Mouse (Mus musculus): ENCODE data around the gene Lss. TPM values are rescaled to one million over a fixed set of nuclear protein-coding genes. Genes with fewer than 3 reads are reported as not detected.

Gene Lss
- polyA plus RNA-seq (2015; fragmentation: Nextera tagmentation; extraction: Ambion mirVana): 37.5 and 44.7 TPM in 2 replicates

- Histone ChIP-seq H3K36me3 (peaks cover 25% of the 10 kb centered on the region), H3K9ac (replicated peaks) (peak within 1 kb of the TSS; percentile 69), H3K4me1 (peaks cover 23% of the 10 kb centered on the region), H3K4me3 (peak within 1 kb of the TSS; percentile 76), H3K27ac (replicated peaks) (peak within 1 kb of the TSS; percentile 83), H3K9me3 (no peaks in the 10 kb centered on the region), H3K4me2 (replicated peaks) (peak within 1 kb of the TSS; percentile 73), H3K27me3 (no peaks in the 10 kb centered on the region)
- ATAC-seq (replicated peaks): peak; percentile 99
- WGBS: under 1% methylated on average over 36 of the region's 37 CpGs
These were observed at the start of gene Lss for GRCm38 (mm10) chr10:76531375-76531774. Gene Lss, plus strand, starts transcription at chr10:76531588.

GRCm38 (mm10) chr10:76486302-76486701 is 45.1 kb upstream of the Lss start:
- Histone ChIP-seq H3K4me2 (replicated peaks) (no peak overlapping the region), H3K27me3 (no peaks in the 10 kb centered on the region), H3K9ac (replicated peaks) (no peak overlapping the region), H3K4me3 (no peak overlapping the region), H3K4me1 (no peaks in the 10 kb centered on the region), H3K36me3 (peaks cover 95% of the 10 kb centered on the region), H3K9me3 (no peaks in the 10 kb centered on the region), H3K27ac (replicated peaks) (no peak overlapping the region)
- WGBS: 99% methylated on average over 2 of the region's 2 CpGs
- ATAC-seq (replicated peaks): no peak

DNA sequence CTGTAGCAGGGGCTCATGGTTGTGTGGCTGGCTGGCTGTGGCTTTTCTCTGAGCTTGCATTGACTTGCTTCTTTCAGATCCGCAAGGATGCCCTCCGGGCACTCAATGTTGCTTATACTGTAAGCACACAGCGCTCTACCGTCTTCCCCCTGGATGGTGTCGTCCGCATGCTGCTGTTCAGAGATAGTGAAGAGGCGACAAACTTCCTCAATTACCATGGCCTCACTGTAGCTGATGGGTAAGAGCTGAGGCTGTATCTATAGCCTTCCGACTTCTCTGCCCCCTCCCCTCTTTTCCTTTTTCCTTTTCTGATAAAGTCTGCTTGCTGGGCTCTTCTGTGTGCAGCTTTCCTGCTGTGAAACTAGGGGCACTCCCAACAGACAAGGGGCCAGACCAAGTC is 43.1 kb upstream of the Lss start:
- Histone ChIP-seq H3K4me1 (no peaks in the 10 kb centered on the region), H3K4me3 (no peak overlapping the region), H3K9me3 (no peaks in the 10 kb centered on the region), H3K27me3 (no peaks in the 10 kb centered on the region), H3K27ac (replicated peaks) (no peak overlapping the region), H3K4me2 (replicated peaks) (no peak overlapping the region), H3K9ac (replicated peaks) (no peak overlapping the region), H3K36me3 (peaks cover 92% of the 10 kb centered on the region)
- ATAC-seq (replicated peaks): no peak
- 94% methylated on average over 8 of the region's 8 CpGs for WGBS

GRCm38 (mm10) chr10:76489205-76489604 is 42.2 kb upstream of the Lss start:
- Histone ChIP-seq H3K36me3 (peaks cover 92% of the 10 kb centered on the region), H3K27ac (replicated peaks) (no peak overlapping the region), H3K27me3 (no peaks in the 10 kb centered on the region), H3K4me2 (replicated peaks) (no peak overlapping the region), H3K9me3 (no peaks in the 10 kb centered on the region), H3K9ac (replicated peaks) (no peak overlapping the region), H3K4me1 (no peaks in the 10 kb centered on the region), H3K4me3 (no peak overlapping the region)
- ATAC-seq (replicated peaks): no peak
- WGBS: 93% methylated on average over 15 of the region's 15 CpGs

DNA sequence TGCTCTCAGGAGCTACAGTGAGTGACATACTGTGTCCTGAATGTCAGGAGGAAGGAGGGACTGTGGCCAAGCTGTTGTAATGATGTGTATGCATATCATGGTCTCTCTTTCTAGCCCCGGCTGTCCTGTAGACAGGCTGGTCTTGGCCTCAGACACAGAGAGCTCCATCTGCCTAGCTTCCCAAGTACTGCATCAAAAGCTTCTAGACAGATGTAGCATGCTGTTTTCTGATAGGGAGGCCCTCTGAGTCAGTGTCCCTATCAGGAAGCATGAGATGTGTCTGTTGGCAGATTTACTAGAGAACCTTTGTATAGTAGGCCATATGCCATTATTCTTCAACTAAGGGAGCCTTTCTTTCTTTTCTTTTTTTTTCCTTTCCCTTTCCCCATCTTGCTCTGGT is 37.9 kb upstream of the Lss start:
- Histone ChIP-seq H3K4me3 (no peak overlapping the region), H3K36me3 (peaks cover 87% of the 10 kb centered on the region), H3K9me3 (no peaks in the 10 kb centered on the region), H3K27ac (replicated peaks) (no peak overlapping the region), H3K9ac (replicated peaks) (no peak overlapping the region), H3K4me1 (no peaks in the 10 kb centered on the region), H3K4me2 (replicated peaks) (no peak overlapping the region), H3K27me3 (no peaks in the 10 kb centered on the region)
- ATAC-seq (replicated peaks): no peak
- WGBS: 97% methylated on average over 1 of the region's 1 CpGs

DNA sequence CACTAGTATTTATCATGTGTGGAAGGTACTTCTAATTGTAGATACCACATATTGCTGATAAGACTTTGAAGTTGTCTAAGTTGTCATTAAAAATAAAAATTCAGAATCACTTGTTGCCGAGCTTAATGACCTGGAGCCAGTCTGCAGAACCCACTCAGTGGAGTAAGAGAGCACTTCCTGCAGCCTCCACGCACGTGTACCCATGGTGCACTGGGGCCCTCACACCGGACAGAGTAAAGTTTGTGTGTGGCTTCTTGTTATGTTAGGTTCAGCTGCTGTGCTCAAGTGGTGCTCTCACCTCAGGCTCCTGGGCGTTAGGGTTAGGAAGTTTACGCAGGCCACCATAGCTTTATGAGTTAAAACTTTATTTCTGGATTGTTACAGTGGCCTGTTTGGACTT is 35.9 kb upstream of the Lss start:
- Histone ChIP-seq H3K4me1 (no peaks in the 10 kb centered on the region), H3K4me2 (replicated peaks) (no peak overlapping the region), H3K36me3 (peaks cover 87% of the 10 kb centered on the region), H3K27ac (replicated peaks) (no peak overlapping the region), H3K9ac (replicated peaks) (no peak overlapping the region), H3K4me3 (no peak overlapping the region), H3K27me3 (no peaks in the 10 kb centered on the region), H3K9me3 (no peaks in the 10 kb centered on the region)
- ATAC-seq (replicated peaks): no peak
- WGBS: 90% methylated on average over 6 of the region's 6 CpGs

DNA sequence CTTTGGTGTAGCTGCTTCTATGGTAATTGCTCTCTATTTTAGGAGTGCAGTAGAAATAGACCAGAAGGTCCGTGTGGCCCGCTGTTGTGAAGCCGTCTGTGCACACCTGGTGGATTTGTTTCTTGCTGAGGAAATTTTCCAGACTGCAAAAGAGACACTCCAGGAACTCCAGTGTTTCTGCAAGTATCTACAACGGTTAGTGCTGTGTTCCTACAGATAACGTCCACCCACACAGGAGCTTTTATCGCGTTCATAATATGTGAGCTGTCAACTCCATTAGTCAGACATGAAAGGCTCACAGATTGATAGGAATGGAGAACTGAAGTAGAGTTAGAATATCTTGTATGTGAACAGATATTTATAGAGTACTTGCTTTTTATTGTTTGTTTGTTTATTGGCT is 35.0 kb upstream of the Lss start:
- Histone ChIP-seq H3K9me3 (no peaks in the 10 kb centered on the region), H3K4me1 (no peaks in the 10 kb centered on the region), H3K9ac (replicated peaks) (no peak overlapping the region), H3K36me3 (peaks cover 86% of the 10 kb centered on the region), H3K4me3 (no peak overlapping the region), H3K27ac (replicated peaks) (no peak overlapping the region), H3K4me2 (replicated peaks) (no peak overlapping the region), H3K27me3 (no peaks in the 10 kb centered on the region)
- 96% methylated on average over 7 of the region's 7 CpGs for WGBS
- no peak for ATAC-seq (replicated peaks)

- no peaks in the 10 kb centered on the region for H3K4me1 ChIP-seq
- H3K36me3 ChIP-seq: peaks cover 89% of the 10 kb centered on the region
- WGBS: 93% methylated on average over 4 of the region's 4 CpGs
These were observed 33.9 kb upstream of the Lss start for GRCm38 (mm10) chr10:76497522-76497921.

DNA sequence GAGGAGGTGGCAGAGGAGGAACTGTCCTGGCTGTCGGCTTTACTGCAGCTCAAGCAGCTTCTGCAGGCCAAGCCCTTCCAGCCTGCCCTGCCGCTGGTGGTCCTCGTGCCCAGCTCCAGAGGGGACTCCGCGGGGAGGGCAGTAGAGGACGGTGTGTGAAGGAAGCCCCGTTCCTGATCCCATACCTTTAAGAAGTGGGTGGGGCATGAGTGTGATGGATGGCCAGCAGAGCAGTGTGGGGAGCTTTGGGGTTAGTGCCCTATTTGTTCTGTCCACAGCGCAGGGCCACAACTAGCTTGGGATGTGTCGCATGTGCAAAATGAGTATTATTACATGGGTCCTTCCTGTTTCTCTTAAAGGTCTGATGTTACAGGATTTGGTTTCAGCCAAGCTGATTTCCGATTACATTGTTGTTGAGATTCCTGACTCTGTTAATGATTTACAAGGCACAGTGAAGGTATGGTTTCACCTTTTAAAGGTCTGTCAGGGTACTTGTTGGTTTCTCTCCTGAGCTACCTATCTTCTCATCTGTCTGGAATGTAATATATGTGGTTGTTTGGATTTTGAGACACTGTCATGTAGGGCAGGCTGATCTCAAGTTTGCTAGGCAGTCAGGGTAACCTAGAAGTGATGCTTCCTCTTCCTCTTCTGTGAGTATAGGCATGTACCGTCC is 27.0 kb upstream of the Lss start:
- Histone ChIP-seq H3K27me3 (no peaks in the 10 kb centered on the region), H3K27ac (replicated peaks) (no peak overlapping the region), H3K9ac (replicated peaks) (no peak overlapping the region), H3K4me1 (no peaks in the 10 kb centered on the region), H3K4me3 (no peak overlapping the region), H3K36me3 (peaks cover 90% of the 10 kb centered on the region), H3K9me3 (no peaks in the 10 kb centered on the region), H3K4me2 (replicated peaks) (no peak overlapping the region)
- WGBS: 92% methylated on average over 11 of the region's 11 CpGs
- ATAC-seq (replicated peaks): no peak

More at GRCm38 (mm10) chr10:76497522-76497921, 33.9 kb upstream of the Lss start:
- ATAC-seq (replicated peaks): no peak
- Histone ChIP-seq H3K9me3 (no peaks in the 10 kb centered on the region), H3K27ac (replicated peaks) (no peak overlapping the region), H3K27me3 (no peaks in the 10 kb centered on the region), H3K9ac (replicated peaks) (no peak overlapping the region), H3K4me3 (no peak overlapping the region), H3K4me2 (replicated peaks) (no peak overlapping the region)

DNA sequence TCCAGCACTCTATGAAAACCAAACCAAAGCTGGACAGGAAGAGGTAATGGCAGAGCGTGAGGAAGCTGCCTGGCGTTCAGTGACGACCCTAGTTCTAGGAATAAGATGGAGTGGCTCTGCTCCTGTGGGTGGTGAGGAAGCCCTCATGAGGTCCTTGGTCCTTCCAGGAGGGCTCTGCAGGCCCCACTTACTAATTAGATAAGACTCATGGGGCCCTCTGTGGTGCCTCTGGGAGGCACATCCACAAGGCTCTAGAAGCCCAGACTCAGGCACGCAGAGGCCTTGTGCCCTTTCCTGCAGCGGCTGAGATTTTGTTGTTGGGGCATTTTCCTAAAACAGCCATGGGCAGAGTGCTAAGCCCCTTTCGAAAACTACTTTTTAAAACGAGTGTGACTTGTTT is 25.5 kb upstream of the Lss start:
- WGBS: 92% methylated on average over 7 of the region's 7 CpGs
- Histone ChIP-seq H3K27me3 (no peaks in the 10 kb centered on the region), H3K4me2 (replicated peaks) (no peak overlapping the region), H3K4me3 (no peak overlapping the region), H3K4me1 (no peaks in the 10 kb centered on the region), H3K9ac (replicated peaks) (no peak overlapping the region), H3K9me3 (no peaks in the 10 kb centered on the region), H3K36me3 (peaks cover 83% of the 10 kb centered on the region), H3K27ac (replicated peaks) (no peak overlapping the region)
- no peak for ATAC-seq (replicated peaks)

GRCm38 (mm10) chr10:76512965-76513583 is 18.3 kb upstream of the Lss start:
- peaks cover 68% of the 10 kb centered on the region for H3K36me3 ChIP-seq

DNA sequence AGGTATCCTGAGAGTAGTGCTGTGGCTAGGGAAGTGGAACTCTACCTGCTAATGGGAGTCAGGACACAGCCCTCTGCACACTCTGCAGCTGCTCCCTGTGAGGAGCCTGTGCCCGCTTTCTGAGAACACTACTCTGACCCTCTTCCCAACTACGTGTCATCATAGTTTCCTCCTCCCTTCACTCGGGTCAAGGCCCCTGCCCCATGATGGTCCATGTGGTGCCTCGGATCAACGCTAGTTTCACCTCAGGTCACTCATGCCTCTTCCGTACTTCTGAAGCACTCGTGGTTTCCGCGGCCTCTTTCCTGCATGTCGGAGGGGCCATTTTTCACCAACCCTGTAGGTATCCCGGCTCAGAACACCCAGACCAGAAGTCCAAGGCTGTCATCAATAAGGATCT is 466 bp upstream of the Lss start:
- Histone ChIP-seq H3K9ac (replicated peaks) (peak overlapping the region; percentile 32), H3K4me3 (peak overlapping the region; percentile 76), H3K4me1 (peaks cover 23% of the 10 kb centered on the region), H3K9me3 (no peaks in the 10 kb centered on the region), H3K36me3 (peaks cover 21% of the 10 kb centered on the region), H3K4me2 (replicated peaks) (peak overlapping the region; percentile 73), H3K27ac (replicated peaks) (peak overlapping the region; percentile 44), H3K27me3 (no peaks in the 10 kb centered on the region)
- 4% methylated on average over 11 of the region's 11 CpGs for WGBS
- no peak; the same call in 1 of the 2 replicates for ATAC-seq (replicated peaks)

More at GRCm38 (mm10) chr10:76512965-76513583, 18.3 kb upstream of the Lss start:
- no peaks in the 10 kb centered on the region for H3K9me3 ChIP-seq
- no peaks in the 10 kb centered on the region for H3K27me3 ChIP-seq
- H3K27ac ChIP-seq (replicated peaks): no peak overlapping the region
- H3K4me2 ChIP-seq (replicated peaks): no peak overlapping the region
- ATAC-seq (replicated peaks): no peak
- H3K4me1 ChIP-seq: no peaks in the 10 kb centered on the region
- H3K4me3 ChIP-seq: no peak overlapping the region
- H3K9ac ChIP-seq (replicated peaks): no peak overlapping the region
- 48% methylated on average over 5 of the region's 5 CpGs for WGBS

All from forebrain, embryonic 15.5 days (tissue).